Mouse (Mus musculus): ENCODE results near the gene Rab5if.
"Not testable (repeated sequence)": the region's sequence is repeated elsewhere in the genome, so short reads cannot be mapped to it uniquely, and the experiment has no call there.

- TF ChIP-seq POLR2A (IDR thresholded peaks at IDR 0.05; ENCODE audit: borderline replicate concordance, extremely low read depth, insufficient read depth, insufficient read length, poor library complexity, severe bottlenecking): not testable (repeated sequence)
- TF ChIP-seq CTCF (IDR thresholded peaks at IDR 0.05; ENCODE audit: borderline replicate concordance, extremely low read depth, insufficient read depth, insufficient read length): peak; percentile 49; the same call in 1 of the 2 replicates
Measured at GRCm38 (mm10) chr2:156853999-156854771, 8.7 kb upstream of the Rab5if start.

Data from brain, embryonic 14.5 days (tissue).